Mouse (Mus musculus): Measurements from ENCODE around the gene Gm7970.
"Not testable (repeated sequence)": the region's sequence is repeated elsewhere in the genome, so short reads cannot be mapped to it uniquely, and the experiment has no call there.

Gene Gm7970

DNA sequence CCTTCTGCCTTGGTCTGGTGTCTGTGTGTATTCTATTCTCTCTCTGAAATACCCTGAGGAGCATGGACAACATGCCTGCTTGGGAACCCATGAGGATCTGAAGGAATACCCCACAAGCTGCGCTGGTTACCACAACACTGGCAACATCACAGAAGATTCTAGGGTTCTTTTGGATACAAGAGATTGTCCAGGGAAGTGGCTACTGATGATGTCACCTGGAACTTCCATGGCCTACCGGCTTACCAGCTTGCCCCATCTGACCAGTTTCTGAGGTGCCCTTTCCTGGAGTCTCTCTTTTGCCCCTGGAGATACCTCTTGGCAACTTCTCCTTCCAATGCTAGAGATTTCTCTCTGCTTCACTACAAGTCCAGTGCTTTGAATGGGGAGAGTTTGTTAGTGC, at the start of gene Gm7970:
TSS of gene Gm7970 (minus strand) at position 101 of the 400 bp plus-strand sequence.
- not testable (repeated sequence) for DNase-seq (ENCODE audit: low spot score)

DNA sequence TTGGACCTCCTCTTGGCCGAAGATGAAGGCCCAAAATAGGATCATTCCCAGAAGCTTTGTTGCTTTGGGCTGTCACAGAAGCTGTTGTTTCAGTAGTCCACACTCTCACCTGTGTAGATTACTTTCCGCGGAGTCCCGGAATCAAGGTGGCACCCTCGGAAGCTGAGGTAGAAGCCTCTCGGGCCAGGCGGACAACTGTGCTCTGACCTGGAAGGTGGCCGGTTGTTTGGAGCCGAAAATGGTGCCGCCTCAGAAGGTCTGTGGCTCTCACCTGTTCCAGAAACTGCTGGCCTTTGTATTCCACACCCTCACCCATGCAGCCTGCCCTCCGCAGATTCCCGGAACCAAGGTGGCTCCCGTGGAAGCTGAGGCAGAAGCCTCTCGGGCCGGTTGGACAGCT, 45.6 kb upstream of the Gm7970 start:
- not testable (repeated sequence) for DNase-seq (ENCODE audit: low spot score)

DNA sequence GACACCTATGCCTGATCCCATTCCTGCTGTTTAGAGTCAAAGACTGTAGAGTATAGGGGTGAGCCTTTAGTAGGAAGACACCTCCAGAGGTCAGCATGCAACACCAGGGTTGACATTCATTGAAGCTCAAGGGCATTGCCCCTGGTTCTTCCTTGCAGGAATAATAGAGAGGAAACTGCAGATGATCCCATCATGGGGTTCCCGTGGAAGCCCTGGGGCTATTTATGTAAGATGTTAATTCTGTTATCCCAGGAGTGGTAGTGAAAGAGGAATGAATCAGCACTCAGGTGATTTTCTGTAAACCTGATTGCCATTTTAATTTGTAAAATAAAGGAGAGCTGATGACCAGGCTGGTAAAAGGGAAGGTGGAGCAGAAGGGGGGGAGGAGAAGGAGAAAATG, 31.0 kb upstream of the Gm7970 start:
- DNase-seq (ENCODE audit: low spot score): not testable (repeated sequence)

DNA sequence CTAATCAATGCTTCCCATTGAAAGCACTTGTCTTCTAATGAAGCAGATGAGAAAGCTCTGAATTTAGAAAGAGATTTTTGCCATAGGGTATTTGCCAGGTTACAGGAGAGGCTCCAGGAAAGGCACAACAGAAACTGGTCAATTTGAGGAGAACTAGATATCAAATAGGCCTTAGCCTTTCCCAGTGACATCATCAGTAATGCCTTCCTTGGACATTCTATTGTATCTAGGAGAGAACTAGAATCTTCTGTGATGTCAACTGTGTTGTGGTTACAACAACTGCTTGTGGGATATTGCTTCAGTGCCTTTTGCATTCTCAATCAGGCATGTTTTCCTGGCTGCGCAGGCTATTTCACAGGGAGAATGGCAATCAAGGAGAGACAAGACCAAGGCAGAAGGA, 17.5 kb upstream of the Gm7970 start, which contains the start of gene 1700049E17Rik2:
TSS of gene 1700049E17Rik2 (plus strand) at position 301 of the 400 bp plus-strand sequence.
- not testable (repeated sequence) for DNase-seq (ENCODE audit: low spot score)

DNA sequence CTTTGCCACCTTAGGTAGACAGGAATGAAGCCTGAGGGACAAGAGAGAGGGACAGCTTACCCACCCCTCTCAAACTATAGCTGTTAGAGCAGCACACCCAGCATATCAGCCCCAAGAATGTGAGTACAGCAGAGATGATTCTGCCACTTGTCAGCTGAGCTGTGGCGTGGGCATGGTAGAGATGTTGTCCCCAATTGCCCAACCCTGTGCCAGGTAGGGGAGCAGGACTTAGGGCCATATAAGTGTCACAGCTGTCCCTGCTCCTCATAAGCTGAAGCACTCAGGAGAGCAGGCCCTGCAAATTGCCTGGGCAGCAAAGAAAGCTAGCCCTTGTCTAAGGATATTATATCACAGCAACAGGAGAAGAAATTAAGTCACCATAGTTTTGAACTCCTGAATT, 30.7 kb downstream of the Gm7970 start:
- DNase-seq (ENCODE audit: low spot score): not testable (repeated sequence)

DNA sequence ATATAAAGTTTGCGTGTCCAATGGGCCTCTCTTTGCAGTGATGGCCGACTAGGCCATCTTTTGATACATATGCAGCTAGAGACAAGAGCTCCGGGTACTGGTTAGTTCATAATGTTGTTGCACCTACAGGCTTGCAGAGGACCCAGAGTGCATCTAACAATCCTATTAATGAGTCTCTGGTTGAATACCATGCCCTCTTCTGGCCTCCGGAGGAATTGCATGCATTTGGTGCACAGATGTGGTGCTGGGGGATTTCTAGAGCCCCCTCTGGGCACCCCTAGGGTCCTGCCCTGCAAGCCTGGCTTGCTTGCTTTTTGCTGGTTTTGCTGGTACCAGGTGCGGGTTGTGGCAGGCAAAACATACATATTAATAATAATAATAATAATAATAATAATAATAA, 34.7 kb downstream of the Gm7970 start:
- not testable (repeated sequence) for DNase-seq (ENCODE audit: low spot score)
